ENCODE assay signal across 12 mouse cellular contexts in genomic region chr19:45113791-45114460, GRCm38 (mm10). TPM values are rescaled to one million over a fixed set of nuclear protein-coding genes. Genes with fewer than 3 reads are reported as not detected.
DNase-seq lines count a peak whose midpoint lies in the region; ATAC-seq and TF ChIP-seq lines count a peak whose summit lies in the region.
"Had no signal": no experiment of that assay in that cellular context is flagged by ENCODE, and none has a peak within 500 bp of the region (broad histone marks: within the 10 kb centered on the region; RNA-seq: fewer than 3 reads in every experiment).

No protein-coding gene starts in this region.

- no peak for ATAC-seq in heart, embryonic 11.5 days (replicated peaks; ENCODE audit: insufficient number of reproducible peaks, low FRiP score, low TSS enrichment)
- peak; percentile 73 for ATAC-seq in kidney, postnatal 0 days (replicated peaks; ENCODE audit: low FRiP score, low read depth)
- no peak for ATAC-seq in midbrain, embryonic 14.5 days (ENCODE audit: low FRiP score, low TSS enrichment)

- TF ChIP-seq CTCF in kidney, postnatal 0 days (IDR thresholded peaks at IDR 0.05; ENCODE audit: low read depth), result no peak

- H3K9me3 ChIP-seq in heart, embryonic 11.5 days (replicated peaks; ENCODE audit: control insufficient read depth, low read length), result no peaks in the 10 kb centered on the region
- no peaks in the 10 kb centered on the region for H3K9me3 ChIP-seq in kidney, postnatal 0 days (replicated peaks; ENCODE audit: low read length)
- H3K9me3 ChIP-seq in midbrain, embryonic 14.5 days (ENCODE audit: control insufficient read depth, low read length), result no peaks in the 10 kb centered on the region

- DNase-seq in heart, postnatal 14 days, result no peak
- peak; percentile 89 for DNase-seq in embryo, embryonic 10.5 days (ENCODE audit: low spot score)
- peak; percentile 85 for DNase-seq in kidney, postnatal 0 days (ENCODE audit: low spot score)
- DNase-seq in midbrain, embryonic 14.5 days, result peak; percentile 49
- no peak for DNase-seq in adipocyte (ENCODE audit: low spot score)
- no peak for DNase-seq in adrenal gland, postnatal 4 days (ENCODE audit: low spot score in 2 of 2)
- DNase-seq in frontal cortex, postnatal 25 days (ENCODE audit: low spot score in 2 of 2), result no peak
- DNase-seq: adrenal gland, postnatal 25 days had no signal

- intact Hi-C loops in heart, postnatal 14 days (cut with DNase I), result no loop called here

- WGBS in heart, embryonic 11.5 days (ENCODE audit: insufficient replicate concordance), result 6% methylated on average over 18 of the region's 18 CpGs
- WGBS in kidney, postnatal 0 days, result 5% methylated on average over 17 of the region's 18 CpGs
- 2% methylated on average over 18 of the region's 18 CpGs for WGBS in midbrain, embryonic 14.5 days

- H3K4me3 ChIP-seq in heart, embryonic 11.5 days (ENCODE audit: low read depth, low read length), result no peak overlapping the region
- H3K4me3 ChIP-seq in kidney, postnatal 0 days (replicated peaks; ENCODE audit: low read depth, low read length), result no peak overlapping the region
- no peak overlapping the region for H3K4me3 ChIP-seq in midbrain, embryonic 14.5 days (replicated peaks; ENCODE audit: low read depth, low read length)

- H3K27ac ChIP-seq in heart, embryonic 11.5 days (ENCODE audit: low read depth, low read length), result no peak overlapping the region
- no peak overlapping the region for H3K27ac ChIP-seq in kidney, postnatal 0 days
- H3K27ac ChIP-seq in midbrain, embryonic 14.5 days (replicated peaks; ENCODE audit: low read depth, low read length), result no peak overlapping the region

- H3K4me2 ChIP-seq in heart, embryonic 11.5 days, result peak overlapping the region; percentile 23; the same call in 1 of the 2 replicates
- H3K4me2 ChIP-seq in kidney, postnatal 0 days (ENCODE audit: low read length), result peak overlapping the region; percentile 22
- H3K4me2 ChIP-seq in midbrain, embryonic 14.5 days (ENCODE audit: low read length), result 0 out of 2 replicates have a peak overlapping the region, but pooled peaks have one; percentile 8

- H3K27me3 ChIP-seq in heart, embryonic 11.5 days (ENCODE audit: control insufficient read depth, insufficient read depth, low read length), result peaks cover 11% of the 10 kb centered on the region; the same call in 1 of the 2 replicates
- H3K27me3 ChIP-seq in kidney, postnatal 0 days (ENCODE audit: insufficient read depth, low read length), result 0 out of 2 replicates have a peak, but pooled peaks cover 9% of the 10 kb centered on the region
- H3K27me3 ChIP-seq in midbrain, embryonic 14.5 days (ENCODE audit: control insufficient read depth, insufficient read depth, low read length), result no peaks in the 10 kb centered on the region

- no peaks in the 10 kb centered on the region for H3K36me3 ChIP-seq in heart, embryonic 11.5 days (ENCODE audit: control insufficient read depth, insufficient read depth, low read length)
- no peaks in the 10 kb centered on the region for H3K36me3 ChIP-seq in kidney, postnatal 0 days (ENCODE audit: insufficient read depth, low read length)
- H3K36me3 ChIP-seq in midbrain, embryonic 14.5 days (ENCODE audit: control insufficient read depth, insufficient read depth, low read length), result no peaks in the 10 kb centered on the region

- no peak overlapping the region for H3K9ac ChIP-seq in heart, embryonic 11.5 days (ENCODE audit: low read depth, low read length)
- no peak overlapping the region for H3K9ac ChIP-seq in kidney, postnatal 0 days (ENCODE audit: low read depth, low read length)
- no peak overlapping the region for H3K9ac ChIP-seq in midbrain, embryonic 14.5 days (replicated peaks; ENCODE audit: low read length)

- peaks cover 5% of the 10 kb centered on the region for H3K4me1 ChIP-seq in heart, embryonic 11.5 days (ENCODE audit: control insufficient read depth, insufficient read depth, low read length)
- peaks cover 6% of the 10 kb centered on the region for H3K4me1 ChIP-seq in kidney, postnatal 0 days (replicated peaks; ENCODE audit: insufficient read depth, low read length)
- H3K4me1 ChIP-seq in midbrain, embryonic 14.5 days (ENCODE audit: control insufficient read depth, insufficient read depth, low read length), result peaks cover 10% of the 10 kb centered on the region; the same call in 1 of the 2 replicates

RNA-seq across cellular contexts. Expression of gene Tlx1, which starts 36.6 kb away (rescaled TPM):
- polyA plus RNA-seq in heart, embryonic 11.5 days (2014; fragmentation: Nextera tagmentation; extraction: Ambion mirVana), result 0.45 and 1.0 TPM in 2 replicates
- total RNA-seq in heart, postnatal 14 days (2021), result under 1 TPM; 0.22 to 0.27 TPM
- not detected in 2 replicates for polyA plus RNA-seq in kidney, postnatal 0 days (2015; fragmentation: Nextera tagmentation; extraction: Ambion mirVana)
- polyA plus RNA-seq in midbrain, embryonic 14.5 days (2014; fragmentation: Nextera tagmentation; extraction: Ambion mirVana), result not detected in 2 replicates
- total RNA-seq in adrenal gland, postnatal 4 days (2021), result not detected
- total RNA-seq: adrenal gland, postnatal 25 days; layer of hippocampus, postnatal 25 days; neutrophil, adult 5-6 weeks had no signal
- polyA plus RNA-seq: C2C12 had no signal

RNA-seq across cellular contexts. Expression of gene Kazald1, which starts 38.9 kb away (rescaled TPM):
- 2.7 and 2.9 TPM in 2 replicates for polyA plus RNA-seq in heart, embryonic 11.5 days (2014; fragmentation: Nextera tagmentation; extraction: Ambion mirVana)
- 1 to 10 TPM; 4.9 to 7.0 TPM for total RNA-seq in heart, postnatal 14 days (2021)
- 23.6 and 25.0 TPM in 2 replicates for polyA plus RNA-seq in kidney, postnatal 0 days (2015; fragmentation: Nextera tagmentation; extraction: Ambion mirVana)
- polyA plus RNA-seq in midbrain, embryonic 14.5 days (2014; fragmentation: Nextera tagmentation; extraction: Ambion mirVana), result 0.72 and 1.4 TPM in 2 replicates
- total RNA-seq in adrenal gland, postnatal 4 days (2021), result 1 to 10 TPM; 7.5 TPM
- total RNA-seq: neutrophil, adult 5-6 weeks had no signal

Comparison
In these comparisons a context has a peak if more than half of its experiments do, and no peak if none do; other contexts are left out.
1. DNase-seq: peak in embryo, embryonic 10.5 days (single experiment), kidney, postnatal 0 days (single experiment) and midbrain, embryonic 14.5 days (single experiment); none in heart, postnatal 14 days (0 of 2), adipocyte (single experiment), adrenal gland, postnatal 4 days (0 of 2) and frontal cortex, postnatal 25 days (0 of 2).
2. Peak in every context shown above with its lines, with median percentiles within 50 percentile points of each other: H3K4me2 ChIP-seq.